Mouse (Mus musculus): ENCODE data around the gene Srrd.
A peak's percentile ranks its signal among the peaks of the same experiment; 100 is the strongest.

Gene Srrd

GRCm38 (mm10) chr5:112342463-112343204, at the start of gene Srrd, which contains the start of gene Hps4:
Srrd (minus strand) TSS chr5:112343040.
Hps4 (plus strand) TSS chr5:112343083.
- peak; percentile 95 for DNase-seq

- DNase-seq: peak; percentile 54 to 68
Measured at GRCm38 (mm10) chr5:112391676-112392323, 49.0 kb upstream of the Srrd start.

GRCm38 (mm10) chr5:112391002-112391401, 48.2 kb upstream of the Srrd start:
- no peak for DNase-seq

GRCm38 (mm10) chr5:112389352-112389751, 46.5 kb upstream of the Srrd start:
- peak in 1 of 2 experiments; percentile 27 for DNase-seq

- DNase-seq: no peak
Measured at GRCm38 (mm10) chr5:112385973-112386372, 43.1 kb upstream of the Srrd start.

- no peak for DNase-seq
Measured at GRCm38 (mm10) chr5:112384805-112385472, 42.1 kb upstream of the Srrd start.

GRCm38 (mm10) chr5:112382641-112383330, 39.9 kb upstream of the Srrd start:
- DNase-seq: peak; percentile 54 to 58

- DNase-seq: no peak
Measured at GRCm38 (mm10) chr5:112382042-112382441, 39.2 kb upstream of the Srrd start.

- DNase-seq: no peak
Measured at GRCm38 (mm10) chr5:112381154-112381553, 38.3 kb upstream of the Srrd start.

- DNase-seq: no peak
Measured at GRCm38 (mm10) chr5:112378716-112379115, 35.9 kb upstream of the Srrd start.

GRCm38 (mm10) chr5:112377380-112377779, 34.5 kb upstream of the Srrd start:
- DNase-seq: no peak

- no peak for DNase-seq
Measured at GRCm38 (mm10) chr5:112376111-112376510, 33.3 kb upstream of the Srrd start.

GRCm38 (mm10) chr5:112371933-112372332, 29.1 kb upstream of the Srrd start:
- peak; percentile 70 to 78 for DNase-seq

- DNase-seq: peak; percentile 56 to 61
Measured at GRCm38 (mm10) chr5:112370236-112370813, 27.5 kb upstream of the Srrd start.

- DNase-seq: no peak
Measured at GRCm38 (mm10) chr5:112369326-112369725, 26.5 kb upstream of the Srrd start.

GRCm38 (mm10) chr5:112368666-112369065, 25.8 kb upstream of the Srrd start:
- peak; percentile 92 for DNase-seq

- DNase-seq: no peak
Measured at GRCm38 (mm10) chr5:112367929-112368328, 25.1 kb upstream of the Srrd start.

GRCm38 (mm10) chr5:112367338-112367737, 24.5 kb upstream of the Srrd start:
- no peak for DNase-seq

GRCm38 (mm10) chr5:112366879-112367278, 24.0 kb upstream of the Srrd start:
- DNase-seq: peak in 1 of 2 experiments; percentile 9

GRCm38 (mm10) chr5:112364184-112364797, 21.5 kb upstream of the Srrd start:
- peak in 1 of 2 experiments; percentile 7 for DNase-seq

- no peak for DNase-seq
Measured at GRCm38 (mm10) chr5:112360077-112360476, 17.2 kb upstream of the Srrd start.

- no peak for DNase-seq
Measured at GRCm38 (mm10) chr5:112359520-112359919, 16.7 kb upstream of the Srrd start.

All from cerebellum, postnatal 25 days (tissue).